Mouse (Mus musculus) thymus, postnatal 0 days (tissue): ENCODE data around the gene Rcor1. TPM values are rescaled to one million over a fixed set of nuclear protein-coding genes. Genes with fewer than 3 reads are reported as not detected.
"Not testable (repeated sequence)": the region's sequence is repeated elsewhere in the genome, so short reads cannot be mapped to it uniquely, and the experiment has no call there.

Source experiments
- DNase-seq: peaks from one replicate; pipeline ENCODE4 v3.0.0-alpha.2; 2015; ENCODE audit warnings: low spot score
- polyA plus RNA-seq: library from polyadenylated mRNA; unstranded; fragments of >200 nt; fragmentation: Nextera tagmentation; extraction: Ambion mirVana; gene quantifications from 2 replicates; pipeline ENCODE4 v1.2.1, GENCODE M21; 2015

The Rcor1 gene
- polyA plus RNA-seq, 1 experiment from 2014 or later = 14.0 TPM

DNA sequence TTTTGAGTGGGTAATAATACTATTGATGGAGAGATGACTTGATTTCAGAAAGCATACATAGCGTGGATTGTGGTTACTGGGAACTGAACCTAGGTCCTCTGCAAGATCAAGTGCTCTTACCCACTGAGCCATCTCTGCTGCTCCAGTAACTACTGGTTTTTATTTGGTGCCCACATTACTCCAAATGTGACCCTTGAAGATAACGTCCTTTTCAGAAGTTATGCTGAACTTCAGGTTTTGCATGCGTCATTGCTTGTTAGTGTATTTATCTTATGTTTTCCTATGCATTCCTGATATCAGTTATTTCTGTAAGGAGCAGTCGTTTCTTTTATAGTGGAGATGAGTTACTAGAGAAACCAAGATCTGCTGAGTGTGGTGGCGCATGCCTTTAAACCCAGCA is 26.2 kb downstream of the Rcor1 start:
- DNase-seq = no peak

DNA sequence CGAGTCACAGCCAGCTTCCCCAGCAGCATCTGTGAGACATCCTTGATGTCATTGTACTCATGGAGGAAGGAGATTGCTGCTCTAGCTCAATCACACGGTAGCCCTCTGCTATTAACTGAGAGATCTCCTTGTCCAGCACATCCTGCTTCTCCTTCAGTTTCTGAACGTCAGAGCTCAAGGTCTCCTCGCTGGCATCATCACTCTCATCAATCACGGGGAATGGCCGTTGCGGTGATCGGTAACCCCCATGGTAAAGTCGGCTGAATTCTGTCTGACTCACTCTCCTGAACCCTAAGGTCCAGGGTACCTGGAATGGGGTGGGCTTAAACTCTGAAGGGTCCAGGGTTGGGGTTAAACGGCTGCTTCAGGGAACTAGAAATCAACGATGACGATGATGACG is 28.7 kb downstream of the Rcor1 start:
- no peak for DNase-seq

DNA sequence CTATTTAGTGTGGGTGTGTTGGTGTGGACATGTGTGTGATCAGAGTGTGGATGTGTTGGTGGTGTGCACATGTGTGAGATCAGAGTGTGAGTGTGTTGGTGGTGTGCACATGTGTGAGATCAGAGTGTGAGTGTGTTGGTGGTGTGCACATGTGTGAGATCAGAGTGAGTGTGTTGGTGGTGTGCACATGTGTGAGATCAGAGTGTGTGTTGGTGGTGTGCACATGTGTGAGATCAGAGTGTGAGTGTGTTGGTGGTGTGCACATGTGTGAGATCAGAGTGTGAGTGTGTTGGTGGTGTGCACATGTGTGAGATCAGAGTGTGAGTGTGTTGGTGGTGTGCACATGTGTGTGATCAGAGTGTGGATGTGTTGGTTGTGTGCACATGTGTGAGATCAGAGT is 30.1 kb downstream of the Rcor1 start:
- not testable (repeated sequence) for DNase-seq

DNA sequence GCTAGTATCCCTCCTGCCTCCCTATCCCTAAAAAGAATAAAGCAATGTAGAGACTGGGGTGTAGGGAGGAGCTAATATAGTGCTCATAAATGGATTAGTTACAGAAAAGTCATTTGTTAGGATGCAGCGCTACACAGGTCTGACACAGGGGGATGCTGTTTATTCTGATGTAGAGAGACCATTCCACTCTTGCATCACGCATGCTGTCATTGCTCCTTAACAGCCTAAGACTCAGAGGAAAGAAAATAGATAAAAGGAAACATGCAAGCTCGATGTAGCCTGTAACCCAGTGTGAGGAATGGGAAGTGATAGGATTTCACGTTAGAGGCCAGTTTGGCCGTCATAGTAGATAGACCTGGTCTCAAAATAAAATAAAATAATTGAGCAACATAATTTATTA is 31.9 kb downstream of the Rcor1 start:
- no peak for DNase-seq

DNA sequence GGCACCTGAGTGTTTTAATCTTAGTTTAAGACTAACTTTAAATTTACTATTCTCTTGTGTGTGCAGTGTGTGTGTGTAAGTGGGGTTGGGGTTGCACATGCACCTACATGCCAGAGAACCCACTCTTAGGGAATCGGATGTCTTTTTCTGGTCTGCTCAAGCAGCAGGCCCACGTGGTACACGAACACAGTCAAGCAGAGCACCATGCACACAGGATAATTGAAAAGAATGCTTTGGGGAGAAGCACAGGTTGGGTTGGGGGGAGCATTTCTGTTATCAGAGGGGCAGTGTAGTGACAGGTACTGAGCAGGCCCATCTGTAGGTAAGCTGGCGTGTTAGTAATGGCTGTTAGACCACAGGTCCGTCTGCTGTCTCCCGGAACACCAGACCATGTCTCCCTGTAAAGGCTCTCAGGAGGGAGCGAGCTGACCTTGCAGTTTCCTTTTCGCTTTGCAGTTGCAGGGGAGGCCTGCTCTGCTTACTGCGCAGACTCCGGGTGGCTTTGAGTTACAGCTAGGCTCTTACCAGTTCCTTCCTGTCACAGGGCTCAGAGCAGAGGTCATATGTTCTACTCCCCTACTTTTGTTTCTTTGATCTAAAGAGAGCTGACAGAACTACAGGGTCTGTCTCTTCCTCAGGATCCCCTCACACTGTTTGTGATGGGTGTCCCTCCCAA is 32.5 kb downstream of the Rcor1 start:
- peak; percentile 92 for DNase-seq

DNA sequence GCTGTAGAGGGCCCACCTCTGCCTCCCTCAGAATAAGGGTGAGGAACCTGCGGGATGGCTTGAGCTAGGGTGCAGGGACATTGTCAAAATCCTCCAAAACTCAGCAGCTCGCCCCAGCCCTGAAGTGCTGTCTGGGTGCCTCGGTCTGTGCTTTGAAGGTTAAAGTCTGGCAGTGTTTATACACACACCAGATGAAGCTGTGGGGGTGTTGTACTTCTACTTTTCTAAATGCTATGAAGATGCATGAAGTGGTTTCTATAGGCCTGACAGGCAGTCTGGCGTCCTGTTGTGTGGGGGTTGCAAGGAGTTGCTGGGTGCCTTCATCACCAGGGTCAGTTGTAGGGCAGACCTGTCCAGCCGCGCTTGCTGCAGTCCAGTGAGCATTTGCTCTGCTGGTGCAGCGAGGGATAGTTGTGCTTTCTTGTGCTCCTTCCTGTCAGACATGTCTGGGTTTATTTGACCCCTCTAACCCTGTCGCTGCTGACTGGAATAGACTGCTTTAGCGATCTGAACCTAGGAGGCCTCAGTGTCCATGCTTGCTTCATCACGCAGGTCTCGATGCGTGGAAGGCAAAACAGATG is 37.3 kb downstream of the Rcor1 start:
- no peak for DNase-seq

DNA sequence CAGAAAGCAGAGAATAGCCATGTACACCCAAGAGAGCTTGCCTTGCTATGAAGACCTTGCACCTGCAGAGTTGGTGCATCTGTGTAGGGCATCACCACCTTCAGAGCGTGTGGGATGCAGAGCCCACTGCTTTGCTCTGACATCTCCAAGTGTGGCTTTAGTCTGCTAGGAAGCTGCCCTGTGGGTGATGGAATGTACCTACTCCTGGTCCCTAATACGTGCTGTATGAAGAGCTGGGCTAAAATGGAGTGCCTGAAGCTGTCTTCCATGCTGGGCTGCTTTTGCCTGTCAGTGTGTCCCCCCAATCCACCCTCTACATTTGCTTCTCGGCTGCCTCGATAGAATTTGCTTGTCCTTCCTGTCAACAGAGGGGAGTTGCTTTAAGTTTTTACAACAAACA is 46.4 kb downstream of the Rcor1 start:
- DNase-seq = no peak

DNA sequence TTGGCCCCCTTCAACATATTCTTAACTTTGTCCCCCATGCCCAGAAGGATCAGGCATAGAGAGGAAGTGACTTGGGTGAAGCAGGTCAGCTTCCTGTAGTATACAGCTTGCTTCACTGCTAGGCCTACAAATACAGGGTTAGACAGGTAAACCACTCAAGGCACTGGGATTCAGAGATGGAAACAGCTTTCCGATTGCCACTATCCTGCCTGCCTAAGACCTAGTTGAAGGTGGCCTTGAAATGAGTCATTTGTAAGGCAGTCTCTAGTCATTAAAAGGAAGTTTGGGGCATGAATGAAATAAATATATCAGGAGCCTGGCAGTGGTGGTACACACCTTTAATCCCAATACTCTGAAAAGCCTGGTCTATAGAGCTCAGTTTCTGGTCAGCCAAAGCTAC is 47.9 kb downstream of the Rcor1 start:
- no peak for DNase-seq

DNA sequence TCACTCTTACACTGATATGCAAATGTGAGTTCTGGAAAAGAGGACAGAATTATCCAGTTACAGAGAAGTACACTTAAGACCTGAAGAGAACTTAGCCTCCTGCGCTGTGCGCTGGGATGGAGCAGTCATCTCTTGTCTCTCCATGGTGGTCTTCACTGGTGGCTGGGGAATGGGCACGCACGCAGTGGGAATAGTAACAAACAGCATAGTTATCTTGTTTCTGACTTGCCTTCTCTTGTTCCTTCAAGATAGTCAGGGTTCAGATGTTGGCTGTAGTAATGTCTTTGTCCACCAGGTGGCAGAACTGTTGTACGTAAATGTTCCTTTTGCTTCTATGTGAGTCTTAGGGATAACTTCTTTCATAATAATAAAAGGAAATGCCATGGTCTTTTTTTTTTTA is 49.0 kb downstream of the Rcor1 start:
- DNase-seq = peak; percentile 75

DNA sequence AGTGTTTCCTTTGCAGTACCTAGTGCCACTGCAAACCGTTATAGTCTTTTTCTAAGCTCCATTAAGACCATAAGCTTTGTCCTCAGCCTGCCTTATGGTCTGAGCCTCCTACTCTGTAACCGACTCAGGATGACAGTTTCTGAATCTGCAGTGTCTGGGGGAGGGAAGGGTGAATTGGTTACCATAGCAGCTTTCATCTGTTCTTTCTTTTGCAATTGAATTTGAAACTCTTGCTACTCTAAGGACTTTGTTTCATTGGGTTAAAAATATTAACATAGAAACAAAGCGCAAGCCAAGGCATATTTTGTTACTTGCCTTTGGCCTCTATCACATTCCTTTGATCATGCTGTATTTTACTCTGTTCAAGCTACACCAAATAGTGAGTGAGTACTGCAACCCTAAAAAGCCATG is 49.6 kb downstream of the Rcor1 start:
- no peak for DNase-seq

DNA sequence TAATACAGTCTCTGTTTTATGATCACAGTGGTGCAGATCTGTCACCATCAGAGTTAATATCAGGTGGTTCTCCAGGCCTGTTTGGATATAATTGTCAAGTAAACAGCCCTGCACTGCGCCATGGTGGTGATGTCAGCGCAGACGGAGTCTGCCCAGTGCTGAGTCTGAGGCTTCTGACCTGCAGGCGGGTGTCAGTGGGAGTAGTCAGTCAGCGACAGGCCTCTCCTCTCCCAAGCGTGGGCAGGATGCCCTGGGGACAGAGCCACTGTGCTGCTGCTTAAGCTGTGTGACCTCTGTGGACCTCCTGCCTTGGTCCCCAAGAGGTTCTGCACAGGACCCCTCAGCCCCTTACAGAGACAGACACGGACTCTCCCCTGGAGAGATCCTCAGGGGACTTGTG is 50.0 kb downstream of the Rcor1 start:
- DNase-seq = no peak

DNA sequence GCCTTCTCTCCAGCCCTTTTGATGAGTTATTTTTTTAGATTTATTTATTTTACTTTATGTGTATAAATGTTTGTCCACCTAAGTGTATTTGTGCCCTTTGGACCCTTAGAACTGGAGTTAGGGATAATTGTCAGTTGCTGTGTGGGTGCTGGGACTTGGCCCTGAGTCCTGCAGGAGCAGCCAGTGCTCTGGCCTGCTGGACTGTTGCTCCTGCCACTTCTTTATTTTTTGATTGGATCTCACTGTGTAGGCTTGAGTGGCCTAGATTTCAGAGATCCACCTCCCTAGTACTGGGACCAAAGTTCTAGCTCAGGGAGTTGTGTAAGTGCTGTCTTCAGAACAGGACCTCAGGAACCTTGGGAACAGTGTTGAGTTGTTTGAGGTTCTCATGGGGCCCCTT is 51.6 kb downstream of the Rcor1 start:
- no peak for DNase-seq

DNA sequence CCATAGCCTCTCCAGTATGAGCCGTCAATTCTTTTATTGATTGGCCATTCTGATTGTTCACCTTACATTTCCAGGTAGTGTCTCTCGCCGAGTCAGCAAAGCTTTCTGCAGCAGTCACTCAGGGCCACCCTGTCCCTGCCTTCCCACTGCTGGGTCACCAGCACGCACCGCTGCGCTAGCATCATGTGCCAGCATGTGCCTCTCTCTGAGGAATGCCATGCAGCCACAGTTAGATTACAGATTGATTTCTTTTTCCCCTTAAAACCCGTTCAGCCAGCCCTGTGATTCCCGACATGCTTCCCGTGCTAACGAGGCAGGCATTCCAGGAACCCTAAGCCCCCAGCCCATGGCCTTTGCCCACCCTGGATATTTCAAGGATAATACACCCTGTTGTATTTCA is 52.8 kb downstream of the Rcor1 start:
- DNase-seq = no peak

DNA sequence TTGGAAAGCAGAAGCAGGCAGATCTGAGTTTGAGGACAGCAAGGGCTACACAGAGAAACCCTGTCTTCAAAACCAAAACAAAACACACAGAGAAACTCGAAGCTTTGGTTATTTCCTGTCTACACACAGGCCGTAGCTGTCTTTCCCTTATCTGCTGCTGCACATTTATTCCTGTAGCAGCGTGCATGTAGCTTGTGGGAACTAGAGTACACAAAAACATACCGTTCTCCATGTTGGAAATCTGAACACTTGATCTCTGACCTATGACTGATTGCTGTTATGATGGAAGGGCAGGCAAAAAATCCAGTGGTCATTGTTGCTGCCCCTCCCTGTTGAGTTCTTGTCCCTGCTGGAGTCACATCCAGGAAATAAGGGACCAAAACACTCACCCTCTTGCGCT is 54.9 kb downstream of the Rcor1 start:
- no peak for DNase-seq

DNA sequence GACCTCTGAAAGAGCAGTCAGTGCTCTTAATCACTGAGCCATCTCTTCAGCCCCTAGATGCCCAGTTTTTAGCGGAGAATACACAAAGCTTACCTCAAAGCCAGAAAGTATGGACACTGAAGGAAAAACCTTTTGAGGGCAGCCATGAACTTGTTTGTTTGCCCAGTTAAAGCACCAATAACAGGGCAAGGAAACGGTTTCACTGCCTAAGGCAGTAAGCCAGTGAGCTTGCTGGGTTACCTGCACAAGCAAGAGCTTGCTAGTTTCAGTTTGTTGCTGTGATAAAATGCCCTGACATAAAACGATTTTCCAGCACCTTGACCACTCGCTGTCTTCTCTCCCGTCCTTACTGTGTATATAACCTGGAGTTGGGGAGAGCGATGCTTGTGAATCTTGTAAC is 55.9 kb downstream of the Rcor1 start:
- DNase-seq = no peak

DNA sequence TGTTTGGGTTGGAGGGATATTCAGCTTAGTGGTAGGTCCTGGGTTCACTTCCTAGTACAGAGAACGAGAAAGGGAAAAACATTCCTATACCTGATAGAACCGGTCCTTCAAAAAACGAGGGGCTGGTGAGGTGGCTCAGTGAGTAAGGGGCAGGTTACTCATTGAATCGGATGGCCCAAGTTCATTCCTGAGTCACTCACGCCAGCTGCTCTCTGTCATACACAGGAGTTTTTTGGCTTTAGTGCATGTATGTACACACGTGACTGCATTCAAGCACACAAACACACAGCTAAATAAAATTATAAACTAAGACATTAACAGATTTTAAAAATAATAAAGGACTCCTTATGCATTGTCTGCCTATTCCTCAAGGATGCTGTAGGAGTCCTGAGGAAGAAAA is 57.1 kb downstream of the Rcor1 start:
- DNase-seq = no peak

DNA sequence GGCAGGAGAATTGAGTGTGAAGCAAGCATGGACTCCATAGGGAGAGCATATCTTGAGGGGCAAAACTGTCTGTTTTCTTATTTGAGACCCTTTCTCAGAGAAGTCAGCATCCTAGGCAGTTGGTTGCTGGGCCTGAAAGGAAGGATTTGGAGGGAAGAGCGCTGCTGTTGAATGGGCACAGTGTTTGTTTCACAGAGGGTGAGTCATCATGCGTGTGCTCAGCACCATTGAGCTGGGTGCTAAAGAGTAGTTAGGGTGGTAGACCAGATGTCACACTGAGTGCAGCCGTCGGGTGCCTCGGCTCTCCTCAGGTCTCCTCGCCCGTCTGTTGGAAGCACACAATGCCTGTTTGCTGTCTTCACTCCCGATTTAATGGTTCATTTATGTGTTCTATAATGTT is 57.9 kb downstream of the Rcor1 start:
- no peak for DNase-seq

DNA sequence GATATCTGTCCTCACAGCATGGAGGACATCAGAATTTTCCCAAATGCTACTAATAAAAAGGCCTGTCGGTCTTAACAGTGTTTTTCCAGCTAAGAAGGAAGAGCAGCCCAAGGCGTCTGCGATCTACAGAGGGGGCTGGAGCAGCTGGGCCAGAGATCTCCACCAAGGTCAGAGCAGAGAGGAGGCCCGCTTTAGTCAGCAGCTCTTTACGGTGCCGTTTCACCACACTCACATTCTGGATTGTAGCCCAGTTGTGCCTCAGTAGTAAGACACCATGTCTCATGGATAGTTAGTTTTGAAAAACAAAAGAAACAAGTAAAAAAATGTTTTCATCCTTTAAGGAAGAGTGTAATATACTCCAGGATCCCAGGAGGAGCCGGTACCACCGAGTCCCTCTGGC is 72.0 kb downstream of the Rcor1 start:
- DNase-seq = no peak

DNA sequence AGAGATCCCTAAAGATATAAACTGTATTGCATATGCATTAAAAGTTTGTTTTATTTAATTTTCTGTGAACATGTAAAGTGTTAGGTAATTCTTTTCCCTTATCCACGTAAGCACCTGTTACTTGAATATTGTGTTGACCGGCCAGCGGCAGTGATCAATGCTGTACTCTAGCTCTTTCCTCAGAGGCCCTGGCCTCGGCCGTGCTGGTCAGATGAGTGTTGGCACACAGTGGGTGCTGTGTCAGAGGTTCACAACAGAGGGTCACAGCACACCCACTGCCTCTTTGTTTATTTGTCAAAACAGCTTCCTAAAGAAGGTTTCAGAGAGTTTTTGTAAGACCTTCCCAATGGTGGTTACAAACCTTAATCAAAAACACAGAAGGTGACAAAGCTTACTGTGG is 75.4 kb downstream of the Rcor1 start:
- DNase-seq = no peak

DNA sequence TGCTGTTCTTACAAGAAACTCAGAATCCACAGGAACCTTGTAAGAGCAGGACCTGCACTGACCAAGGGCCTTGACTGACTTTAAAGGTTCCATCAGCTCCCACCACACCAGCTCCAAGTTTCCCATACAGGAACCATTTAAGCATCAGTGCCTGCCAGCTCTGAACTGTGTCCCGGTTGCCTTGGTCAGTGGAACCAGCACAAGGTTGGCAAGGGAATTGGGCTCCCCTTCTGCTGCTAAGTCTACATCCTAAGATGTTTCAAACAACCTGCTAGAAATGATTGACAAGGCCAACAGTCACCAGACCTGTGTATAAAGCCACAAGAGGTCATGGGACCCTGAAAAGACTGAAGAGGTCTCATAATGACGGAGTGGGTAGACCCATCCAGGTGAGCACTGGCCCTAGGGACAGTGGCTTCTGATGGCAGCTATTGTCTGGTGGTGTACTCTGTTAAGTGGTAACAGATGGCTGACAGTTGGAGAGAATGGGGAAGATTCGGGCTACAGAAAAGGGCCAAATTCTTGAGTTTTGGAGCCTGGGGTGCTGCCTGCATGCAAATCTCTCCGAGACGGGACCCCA is 80.4 kb downstream of the Rcor1 start:
- DNase-seq = no peak

DNA sequence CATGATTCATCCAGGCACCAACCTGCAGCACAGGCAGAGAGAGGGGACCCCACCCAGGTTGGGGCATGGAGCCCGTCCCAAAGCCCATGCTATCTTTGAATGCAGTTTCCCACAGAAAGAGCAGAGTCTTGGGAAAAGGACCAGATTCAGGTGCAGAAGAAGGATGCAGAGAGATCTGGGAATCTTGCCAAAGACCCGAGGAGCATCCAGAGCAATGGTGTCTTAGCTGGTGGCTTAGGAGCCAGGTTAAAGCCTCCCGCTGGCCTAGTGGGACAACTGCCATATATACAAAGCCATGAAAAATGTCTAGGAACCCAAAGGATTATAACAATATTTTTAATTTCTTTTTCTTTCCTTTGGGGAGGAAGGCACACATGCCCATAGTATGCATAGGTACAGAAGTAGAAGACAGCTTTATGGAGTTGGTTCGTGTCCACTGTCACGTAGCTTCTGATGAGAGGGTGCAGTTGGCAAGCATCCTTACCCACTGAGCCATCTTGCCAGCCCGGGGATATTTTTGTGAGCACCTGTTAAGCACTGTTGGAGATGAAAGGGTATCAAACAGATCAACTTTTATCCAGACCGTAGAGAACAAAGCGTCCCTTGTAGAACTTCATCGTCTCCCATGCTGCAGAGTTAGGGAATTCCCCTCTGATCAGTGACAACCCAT is 82.0 kb downstream of the Rcor1 start:
- no peak for DNase-seq

DNA sequence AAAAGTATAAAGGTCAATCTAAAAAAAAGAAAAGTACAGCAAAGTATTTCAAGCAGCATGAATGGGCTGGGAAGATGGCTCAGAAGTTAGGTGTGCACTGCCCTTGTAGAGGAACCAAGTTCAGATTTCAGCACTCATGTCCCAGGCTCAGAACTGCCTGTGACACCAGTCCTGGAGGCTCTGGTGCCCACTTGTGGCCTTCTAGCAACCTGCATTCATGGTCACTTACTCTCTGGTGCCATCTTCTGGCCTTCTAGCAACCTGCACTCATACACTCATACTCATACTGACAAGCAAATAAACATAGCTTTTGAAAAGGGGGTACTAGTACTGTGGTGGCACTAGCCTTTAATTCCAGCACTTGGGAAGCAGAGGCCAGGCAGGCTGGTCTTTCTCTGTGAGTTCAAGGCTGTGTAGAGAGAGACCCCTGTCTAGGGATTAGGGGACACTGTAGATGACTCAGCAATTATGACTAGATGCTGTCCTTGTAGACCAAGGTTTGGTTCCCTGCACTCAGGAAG is 83.2 kb downstream of the Rcor1 start:
- peak; percentile 43 for DNase-seq
